ENCODE assay signal across 25 mouse cellular contexts in genomic region chr19:30171346-30172055, GRCm38 (mm10). TPM values are rescaled to one million over a fixed set of nuclear protein-coding genes. Genes with fewer than 3 reads are reported as not detected.
DNase-seq lines count a peak whose midpoint lies in the region; ATAC-seq and TF ChIP-seq lines count a peak whose summit lies in the region.
"Had no signal": no experiment of that assay in that cellular context is flagged by ENCODE, and none has a peak within 500 bp of the region (broad histone marks: within the 10 kb centered on the region; RNA-seq: fewer than 3 reads in every experiment).

No protein-coding gene starts in this region.

- no peak for TF ChIP-seq EP300 in ES-Bruce4 (IDR thresholded peaks at IDR 0.05; ENCODE audit: insufficient read depth, low read depth, low read length)

- no peaks in the 10 kb centered on the region for H3K27me3 ChIP-seq in ES-Bruce4 (ENCODE audit: control insufficient read depth, insufficient read depth, low read length, poor library complexity, severe bottlenecking)
- H3K27me3 ChIP-seq: forebrain, embryonic 13.5 days; neural tube, embryonic 13.5 days had no signal

- H3K4me1 ChIP-seq in ES-Bruce4 (ENCODE audit: control insufficient read depth, insufficient read depth, low read length) = peaks cover 2% of the 10 kb centered on the region

- peak overlapping the region; percentile 20 for H3K4me3 ChIP-seq in ES-Bruce4 (ENCODE audit: low read depth, low read length)
- H3K4me3 ChIP-seq: forebrain, embryonic 13.5 days; hindbrain, embryonic 13.5 days; limb, embryonic 10.5 days; limb, embryonic 15.5 days; megakaryocyte, embryonic 14.5 days; midbrain, embryonic 12.5 days; neural tube, embryonic 13.5 days; stomach, embryonic 15.5 days had no signal

- H3K9me3 ChIP-seq in ES-Bruce4 (replicated peaks; ENCODE audit: control insufficient read depth, insufficient read depth, low read length, poor library complexity, severe bottlenecking) = no peaks in the 10 kb centered on the region
- H3K9me3 ChIP-seq: forebrain, embryonic 13.5 days; hindbrain, embryonic 13.5 days; limb, embryonic 10.5 days; limb, embryonic 15.5 days; midbrain, embryonic 12.5 days; neural tube, embryonic 13.5 days; stomach, embryonic 15.5 days had no signal

- no peak overlapping the region for H3K9ac ChIP-seq in ES-Bruce4 (ENCODE audit: low read depth, poor library complexity, severe bottlenecking)
- H3K9ac ChIP-seq: forebrain, embryonic 13.5 days; hindbrain, embryonic 13.5 days; limb, embryonic 15.5 days; midbrain, embryonic 12.5 days; neural tube, embryonic 13.5 days; stomach, embryonic 15.5 days had no signal

- peak; percentile 20 for DNase-seq in kidney, postnatal 14 days
- DNase-seq in kidney, postnatal 4 days = no peak
- peak; percentile 10 for DNase-seq in A20 (ENCODE audit: low read depth, low spot score)
- peak; percentile 41 to 75 for DNase-seq in kidney, postnatal 36 days
- DNase-seq in heart, postnatal 14 days = no peak
- DNase-seq: adrenal gland, postnatal 10 days; cerebellum, adult 8-10 months; cerebellum, postnatal 36 days; gastrocnemius, postnatal 14 days; heart, adult 18-20 months; heart, postnatal 4 days; layer of hippocampus, adult 9-11 months; lung, postnatal 4 days; right cerebral cortex, postnatal 25 days had no signal

- H3K36me3 ChIP-seq in ES-Bruce4 (ENCODE audit: control insufficient read depth, insufficient read depth, low read length, poor library complexity, severe bottlenecking) = peaks cover 27% of the 10 kb centered on the region
- H3K36me3 ChIP-seq: hindbrain, embryonic 13.5 days; limb, embryonic 15.5 days; midbrain, embryonic 12.5 days; neural tube, embryonic 13.5 days; stomach, embryonic 15.5 days had no signal

- no peak for ATAC-seq in granulocyte monocyte progenitor cell, adult 5-6 weeks (replicated peaks; ENCODE audit: poor library complexity, severe bottlenecking)
- ATAC-seq: forebrain, embryonic 13.5 days; intestine, embryonic 16.5 days had no signal

- no peak for TF ChIP-seq CTCF in ES-Bruce4 (IDR thresholded peaks at IDR 0.05; ENCODE audit: low read depth, low read length)

- H3K27ac ChIP-seq in ES-Bruce4 (ENCODE audit: insufficient read depth, low read length) = no peak overlapping the region
- H3K27ac ChIP-seq: forebrain, embryonic 13.5 days; hindbrain, embryonic 13.5 days; limb, embryonic 10.5 days; limb, embryonic 15.5 days; midbrain, embryonic 12.5 days; neural tube, embryonic 13.5 days; stomach, embryonic 15.5 days had no signal

- intact Hi-C loops in heart, postnatal 14 days (cut with DNase I) = no loop called here

- TF ChIP-seq POLR2A in ES-Bruce4 (IDR thresholded peaks at IDR 0.05; ENCODE audit: insufficient read depth, low read length) = no peak

RNA-seq across cellular contexts. Expression of gene Gldc, which starts 3.7 kb away (rescaled TPM):
- polyA plus RNA-seq in ES-Bruce4 (2011; ENCODE audit: insufficient read depth, insufficient read length, low read depth, missing spikeins) = 122 and 126 TPM in 2 replicates
- under 1 TPM; 0.14 to 0.15 TPM for total RNA-seq in heart, postnatal 14 days (2021)
- total RNA-seq in granulocyte monocyte progenitor cell, adult 5-6 weeks (2014; fragmentation: Nextera tagmentation) = not detected in 2 replicates
- total RNA-seq in granulocyte monocyte progenitor cell, adult 5-6 weeks (2017) = not detected in 2 replicates

Comparison
In these comparisons a context has a peak if more than half of its experiments do, and no peak if none do; other contexts are left out.
1. DNase-seq: peak in kidney, postnatal 14 days (single experiment), A20 (single experiment) and kidney, postnatal 36 days (2 of 2); none in kidney, postnatal 4 days (0 of 2) and heart, postnatal 14 days (0 of 2).